Mouse (Mus musculus) forebrain, embryonic 15.5 days (tissue): ENCODE data around the gene Cadm3. TPM values are rescaled to one million over a fixed set of nuclear protein-coding genes. Genes with fewer than 3 reads are reported as not detected.
"Not testable (repeated sequence)": the region's sequence is repeated elsewhere in the genome, so short reads cannot be mapped to it uniquely, and the experiment has no call there.

Experiments
- ATAC-seq: fragments of 200-750 bp; cut with Nextera tagmentation; replicated peaks from 2 replicates; pipeline ENCODE4 v1.8.0; 2017; ENCODE audit warnings: mild to moderate bottlenecking, moderate TSS enrichment, moderate library complexity
- H3K27ac ChIP-seq: fragments of 300-500 bp; sonication (generic); replicated peaks from 2 replicates; pipeline ENCODE4 v1.5.1; 2015; ENCODE audit warnings: mild to moderate bottlenecking, inconsistent platforms
- H3K27me3 ChIP-seq: fragments of 300-500 bp; sonication (generic); 2 replicates; pipeline ENCODE4 v1.6.1; 2015; ENCODE audit warnings: inconsistent platforms
- H3K36me3 ChIP-seq: fragments of 300-500 bp; sonication (generic); 2 replicates; pipeline ENCODE4 v1.6.1; 2015; ENCODE audit warnings: mild to moderate bottlenecking, inconsistent platforms
- H3K4me1 ChIP-seq: fragments of 300-500 bp; sonication (generic); 2 replicates; pipeline ENCODE4 v1.6.1; 2015; ENCODE audit warnings: inconsistent platforms
- H3K4me2 ChIP-seq: fragments of 300-500 bp; sonication (generic); replicated peaks from 2 replicates; pipeline ENCODE4 v1.6.1; 2015; ENCODE audit warnings: mild to moderate bottlenecking, inconsistent platforms
- H3K4me3 ChIP-seq: fragments of 300-500 bp; sonication (generic); 2 replicates; pipeline ENCODE4 v1.5.1; 2015; ENCODE audit warnings: mild to moderate bottlenecking, inconsistent platforms
- H3K9ac ChIP-seq: fragments of 300-500 bp; sonication (generic); replicated peaks from 2 replicates; pipeline ENCODE4 v1.6.1; 2015; ENCODE audit warnings: mild to moderate bottlenecking, inconsistent platforms
- H3K9me3 ChIP-seq: fragments of 300-500 bp; sonication (generic); 2 replicates; pipeline ENCODE4 v1.6.1; 2016; ENCODE audit warnings: inconsistent platforms
- WGBS: fragments of 180-500 bp; shearing (Covaris S2); methylation state at CpG from one replicate; pipeline ENCODE4 v1.1.7; 2015; ENCODE audit warnings: mixed read lengths; 5-methylcytosine and 5-hydroxymethylcytosine counted together
- polyA plus RNA-seq: library from polyadenylated mRNA; unstranded; fragments of >200 nt; fragmentation: Nextera tagmentation; extraction: Ambion mirVana; gene quantifications from 2 replicates; pipeline ENCODE4 v1.2.1, GENCODE M21; 2015

Gene Cadm3
- polyA plus RNA-seq, 1 experiment from 2014 or later = 38.1 TPM

DNA sequence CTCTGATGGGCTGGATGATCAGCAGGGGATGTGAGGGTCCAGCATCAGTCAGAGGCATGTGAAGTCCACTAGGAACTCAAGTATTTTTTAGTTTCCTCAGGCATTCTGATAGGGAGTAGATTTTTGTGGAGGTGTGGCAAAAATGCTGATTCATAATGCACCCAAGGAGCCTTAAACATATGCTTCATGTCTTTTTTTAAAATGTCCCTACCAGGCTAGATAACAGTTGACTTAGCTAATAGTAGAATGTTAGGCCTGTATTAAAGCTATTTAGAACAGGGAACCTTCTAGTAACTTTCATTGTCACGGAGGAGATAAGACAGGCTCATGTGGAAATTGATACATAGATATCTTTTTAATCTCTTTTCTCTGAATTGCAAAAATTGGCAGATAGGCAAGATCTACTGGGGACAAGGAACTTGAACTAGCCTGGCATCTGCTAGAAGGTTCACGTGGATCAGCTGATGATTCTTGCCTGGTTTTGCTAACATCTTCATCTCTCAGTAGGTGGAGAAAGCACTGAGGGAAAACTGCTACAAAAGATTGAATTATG, 49.5 kb downstream of the Cadm3 start:
- no peak overlapping the region for H3K4me3 ChIP-seq
- 93% methylated on average over 2 of the region's 2 CpGs for WGBS
- no peaks in the 10 kb centered on the region for H3K36me3 ChIP-seq
- H3K27me3 ChIP-seq = no peaks in the 10 kb centered on the region
- no peak for ATAC-seq
- no peak overlapping the region for H3K4me2 ChIP-seq
- no peak overlapping the region for H3K27ac ChIP-seq
- no peak overlapping the region for H3K9ac ChIP-seq
- H3K9me3 ChIP-seq = no peaks in the 10 kb centered on the region
- peaks cover 3% of the 10 kb centered on the region; the same call in 1 of the 2 replicates for H3K4me1 ChIP-seq

DNA sequence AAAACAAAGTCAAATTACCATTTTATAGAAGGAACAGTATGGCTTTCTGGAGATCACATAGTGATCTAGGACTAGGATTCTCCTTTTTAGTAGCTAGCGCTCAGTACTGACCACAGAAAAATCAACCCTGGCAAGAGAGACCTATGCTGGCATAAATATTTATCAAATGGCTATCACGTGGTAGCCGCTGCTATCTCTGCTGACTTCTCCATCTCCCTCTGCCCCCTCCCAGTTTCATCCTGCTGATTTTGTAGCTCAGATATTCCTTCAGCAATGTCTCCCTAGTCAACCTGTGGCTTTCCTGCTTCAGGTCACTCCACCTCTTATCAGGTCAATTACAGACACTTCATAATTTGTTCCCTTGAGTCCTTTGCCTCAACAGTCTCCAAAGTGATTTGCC, 51.8 kb downstream of the Cadm3 start:
- H3K9ac ChIP-seq = no peak overlapping the region
- no peaks in the 10 kb centered on the region for H3K4me1 ChIP-seq
- no peaks in the 10 kb centered on the region for H3K36me3 ChIP-seq
- no peak overlapping the region for H3K4me3 ChIP-seq
- no peak overlapping the region for H3K4me2 ChIP-seq
- ATAC-seq = no peak
- no peaks in the 10 kb centered on the region for H3K9me3 ChIP-seq
- 92% methylated on average over 3 of the region's 3 CpGs for WGBS
- H3K27me3 ChIP-seq = no peaks in the 10 kb centered on the region
- no peak overlapping the region for H3K27ac ChIP-seq

DNA sequence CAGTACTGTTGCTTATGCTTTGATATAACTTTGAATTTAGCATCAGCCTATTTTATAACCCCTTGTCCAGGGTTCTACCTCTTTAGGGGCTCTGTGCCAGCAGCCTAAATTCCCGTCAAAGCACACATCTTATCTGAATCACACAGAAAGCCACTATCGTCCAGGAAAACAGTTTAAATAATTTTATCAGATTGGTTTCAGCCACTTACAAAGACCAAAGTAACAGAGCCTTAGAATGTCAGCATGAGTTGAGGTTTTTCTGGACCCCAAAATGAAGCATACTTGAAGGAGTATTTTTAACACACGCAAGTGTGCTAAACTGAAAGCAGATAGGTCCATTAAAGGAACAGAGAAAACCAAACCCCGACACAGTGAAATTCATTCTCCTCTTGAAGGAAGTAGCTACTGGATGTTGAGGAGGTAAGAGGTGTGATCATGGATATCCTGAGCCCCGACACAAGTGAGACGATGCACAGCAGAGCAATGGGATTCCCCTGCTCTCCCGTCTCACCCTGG, 53.9 kb downstream of the Cadm3 start:
- WGBS = 86% methylated on average over 7 of the region's 7 CpGs
- H3K4me3 ChIP-seq, H3K36me3 ChIP-seq, ATAC-seq, H3K27me3 ChIP-seq, H3K9ac ChIP-seq, H3K4me1 ChIP-seq, H3K4me2 ChIP-seq, H3K9me3 ChIP-seq, H3K27ac ChIP-seq: not testable (repeated sequence)

DNA sequence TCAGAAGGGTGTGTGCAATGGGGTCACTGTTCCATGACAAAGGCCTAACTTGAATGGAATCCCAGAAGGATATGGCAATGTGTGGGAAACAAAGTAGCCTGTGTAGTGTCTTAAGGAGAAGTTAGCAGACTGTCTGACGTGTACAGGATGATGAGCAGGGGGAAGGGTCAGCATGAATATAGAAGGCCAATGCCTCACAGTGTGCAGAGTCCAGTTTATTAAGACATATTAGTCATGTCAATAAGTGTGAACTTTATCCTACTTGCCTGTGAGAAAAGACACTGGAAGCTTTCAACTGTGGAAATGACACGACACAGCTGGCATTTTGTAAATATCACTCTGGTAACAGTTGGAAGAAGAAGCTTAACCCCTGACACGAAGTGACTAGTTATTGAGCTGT, 64.7 kb downstream of the Cadm3 start:
- not testable (repeated sequence) for ATAC-seq, H3K9me3 ChIP-seq
- WGBS = 66% methylated on average over 3 of the region's 3 CpGs

More for the DNA sequence above, 64.7 kb downstream of the Cadm3 start:
- not testable (repeated sequence) for H3K9ac ChIP-seq, H3K27ac ChIP-seq, H3K27me3 ChIP-seq, H3K36me3 ChIP-seq, H3K4me3 ChIP-seq, H3K4me2 ChIP-seq, H3K4me1 ChIP-seq

Other genes starting within 250 kb of the Cadm3 start
- not detected in 2 replicates for gene Olfr1408, start 230.3 kb downstream of the Cadm3 start, polyA plus RNA-seq
- not detected in 2 replicates for gene Olfr1406, start 177.1 kb downstream of the Cadm3 start, polyA plus RNA-seq
- not detected in 2 replicates for gene Olfr218, start 169.9 kb downstream of the Cadm3 start, polyA plus RNA-seq
- gene Olfr1404, start 155.3 kb downstream of the Cadm3 start, polyA plus RNA-seq = not detected in 2 replicates
- not detected in 2 replicates for gene Fcer1a, start 140.5 kb downstream of the Cadm3 start, polyA plus RNA-seq
- gene Olfr418, start 101.7 kb downstream of the Cadm3 start, polyA plus RNA-seq = not detected in 2 replicates
- not detected in 2 replicates for gene Mptx2, start 89.9 kb downstream of the Cadm3 start, polyA plus RNA-seq
- 10.7 and 11.6 TPM in 2 replicates for gene Ackr1, start 33.9 kb downstream of the Cadm3 start, polyA plus RNA-seq
- 3.5 and 4.3 TPM in 2 replicates for gene Aim2, start 16.8 kb downstream of the Cadm3 start, polyA plus RNA-seq
- gene Ifi206, start 123.3 kb upstream of the Cadm3 start, polyA plus RNA-seq = 0.34 TPM in 1 of 2 replicates, not detected in the other
- gene Ifi214, start 168.3 kb upstream of the Cadm3 start, polyA plus RNA-seq = not detected in 2 replicates
- gene Ifi213, start 231.6 kb upstream of the Cadm3 start, polyA plus RNA-seq = not detected in 2 replicates